Mouse (Mus musculus) activated CD4-positive, CD25-positive, alpha-beta regulatory T cell, adult 4 months (primary cell): ENCODE data around the gene Phf1. TPM values are rescaled to one million over a fixed set of nuclear protein-coding genes. Genes with fewer than 3 reads are reported as not detected.
A peak's percentile ranks its signal among the peaks of the same experiment; 100 is the strongest.

Experiments
- ATAC-seq: one replicate; pipeline ENCODE4 v1.8.0; 2017
- polyA plus RNA-seq, 2 experiments: library from polyadenylated mRNA; unstranded; fragments of 100-300 nt; shearing (Covaris generic); gene quantifications; one replicate each; pipeline ENCODE4 v1.2.1; 2017

Gene Phf1
- polyA plus RNA-seq, 2 experiments from 2014 or later: 10.4 to 13.5 TPM

DNA sequence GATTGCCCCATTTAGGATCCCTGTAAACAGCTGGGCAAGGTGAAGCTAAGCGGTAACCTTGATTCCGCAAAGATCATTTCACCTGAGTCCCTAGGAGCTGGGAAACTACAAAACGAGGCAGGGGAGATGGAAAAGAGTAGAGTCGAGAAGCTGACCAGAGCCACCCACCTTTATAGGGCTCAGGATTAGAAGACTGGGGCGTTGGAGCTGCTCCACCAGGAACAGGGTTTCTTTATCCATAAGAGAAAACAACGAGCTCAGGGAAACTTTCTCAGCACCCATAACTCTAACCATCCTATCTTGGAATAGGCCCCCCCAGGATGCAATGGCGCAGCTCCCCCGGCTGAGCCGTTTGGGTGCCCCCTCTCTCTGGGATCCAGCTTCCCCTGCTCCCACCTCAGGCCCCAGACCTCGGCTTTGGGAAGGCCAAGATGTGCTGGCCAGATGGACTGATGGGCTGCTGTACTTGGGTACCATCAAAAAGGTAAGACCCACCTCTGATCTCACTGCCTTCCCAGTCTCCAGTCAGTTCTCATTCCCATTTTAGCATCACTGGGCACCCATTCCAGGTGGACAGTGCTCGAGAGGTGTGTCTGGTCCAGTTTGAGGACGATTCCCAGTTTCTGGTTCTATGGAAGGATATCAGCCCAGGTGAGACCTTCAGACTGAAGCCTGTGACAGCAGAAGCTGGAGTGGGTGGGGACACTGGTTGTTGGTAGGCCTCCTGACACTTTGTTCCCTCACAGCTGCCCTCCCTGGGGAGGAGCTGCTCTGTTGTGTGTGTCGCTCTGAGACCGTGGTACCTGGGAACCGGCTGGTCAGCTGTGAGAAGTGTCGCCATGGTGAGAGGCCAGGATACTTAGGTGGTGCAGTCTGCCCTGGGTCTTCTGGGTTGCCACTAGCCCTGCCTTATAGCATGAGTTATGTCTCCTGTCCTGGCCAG, 1.3 kb downstream of the Phf1 start:
- ATAC-seq: no peak

- ATAC-seq: no peak
These were observed 2.2 kb downstream of the Phf1 start for GRCm38 (mm10) chr17:26935027-26935426.

DNA sequence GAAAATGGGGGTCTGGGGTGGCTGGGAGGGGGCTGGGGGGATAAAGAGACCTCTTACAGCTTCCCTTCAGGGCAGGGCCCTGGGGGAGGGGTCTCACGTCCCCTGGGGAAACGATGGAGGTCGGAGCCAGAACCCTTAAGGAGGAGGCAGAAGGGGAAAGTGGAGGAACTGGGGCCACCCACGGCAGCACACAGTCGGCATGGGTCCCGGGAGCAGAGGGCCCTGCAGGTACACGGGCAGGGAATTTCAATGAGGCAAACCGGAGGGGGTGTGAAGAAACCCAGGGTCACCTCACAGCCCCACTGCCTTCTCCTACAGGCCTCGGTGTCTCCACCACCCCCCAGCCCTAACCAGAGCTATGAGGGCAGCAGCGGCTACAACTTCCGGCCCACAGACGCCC, 3.6 kb downstream of the Phf1 start:
- no peak for ATAC-seq

- no peak for ATAC-seq
These were observed 4.3 kb downstream of the Phf1 start for GRCm38 (mm10) chr17:26936921-26937695.

DNA sequence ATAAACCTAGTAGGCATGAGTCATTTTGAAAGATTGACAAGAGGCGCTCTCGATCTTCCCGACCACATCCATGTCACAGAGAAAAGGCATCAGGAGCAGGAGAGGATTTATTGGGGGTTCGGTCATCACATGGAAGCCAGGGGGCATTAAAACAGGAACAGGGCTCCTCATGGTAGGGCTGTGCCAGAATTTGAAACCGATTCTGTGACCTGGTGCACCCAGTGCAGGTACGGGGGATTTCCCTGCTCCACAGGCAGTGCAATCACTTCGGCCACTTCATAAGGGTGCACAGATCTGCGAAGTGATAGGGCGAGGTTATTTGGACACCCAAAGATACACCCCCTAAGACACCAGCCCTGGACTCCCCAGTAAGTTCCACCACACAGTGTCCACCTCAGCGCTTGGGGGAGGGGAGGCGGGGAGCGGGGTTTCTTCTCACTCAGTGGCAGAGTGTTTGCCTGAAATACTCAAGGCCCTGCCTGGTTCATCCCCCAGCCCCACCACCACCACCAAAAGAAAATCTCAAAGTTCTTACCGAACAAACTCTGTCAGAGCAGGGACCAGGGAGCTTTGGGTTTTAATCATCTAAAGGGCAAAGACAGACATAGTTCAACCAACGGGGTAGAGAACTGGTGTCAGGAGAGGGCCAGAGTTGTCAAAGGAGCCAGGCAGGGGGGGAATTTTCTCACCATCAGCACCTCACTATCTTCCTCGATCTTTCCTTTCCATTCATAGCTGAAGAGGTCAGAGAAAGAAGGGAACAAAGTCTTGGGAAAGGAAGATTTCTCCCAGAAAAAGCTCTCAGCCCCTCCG, 5.2 kb downstream of the Phf1 start:
- no peak for ATAC-seq

DNA sequence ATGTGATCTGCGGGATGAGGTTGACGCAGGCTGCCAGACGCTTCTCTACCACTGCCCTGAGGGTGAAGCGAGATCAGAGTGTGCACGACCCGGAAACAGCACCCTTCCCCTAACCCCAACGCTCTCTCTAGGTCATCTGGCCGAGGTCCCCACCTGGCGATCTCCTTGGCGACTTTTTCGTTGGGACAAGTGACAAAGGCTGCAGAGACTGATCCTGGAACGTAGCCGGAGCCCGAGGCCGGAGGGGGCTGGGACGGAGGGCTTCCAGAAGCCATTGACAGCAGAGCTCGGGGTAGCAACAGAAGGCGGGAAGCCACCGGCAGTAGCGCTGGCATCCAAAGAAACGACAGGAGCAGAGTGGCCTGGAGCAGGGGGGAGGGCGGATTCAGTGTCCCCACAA, 5.9 kb downstream of the Phf1 start:
- ATAC-seq: no peak

GRCm38 (mm10) chr17:26939178-26939972, 6.5 kb downstream of the Phf1 start, which contains the start of gene Cuta:
Gene Cuta (minus strand): TSS chr17:26939569.
- ATAC-seq: peak; percentile 89

DNA sequence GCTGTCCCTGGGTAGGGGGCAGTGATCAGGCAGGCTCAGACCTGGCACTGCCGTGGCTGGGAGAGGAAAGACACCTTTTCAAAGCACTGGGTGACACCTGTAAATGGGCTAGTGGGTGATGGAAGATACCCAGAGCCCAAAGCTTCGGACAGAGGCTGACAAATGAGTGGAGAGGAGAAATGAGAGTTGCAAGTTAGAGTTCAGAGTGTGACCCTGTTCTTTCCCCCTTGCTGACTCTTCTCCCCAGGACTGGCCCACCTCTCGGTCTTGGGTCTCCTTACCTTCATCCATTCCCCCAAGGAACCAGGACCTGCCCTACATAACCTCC, 7.1 kb downstream of the Phf1 start:
- ATAC-seq: no peak

GRCm38 (mm10) chr17:26941031-26941789, 8.4 kb downstream of the Phf1 start, which contains the start of gene Syngap1:
Gene Syngap1 (plus strand): TSS chr17:26941253.
- no peak for ATAC-seq

GRCm38 (mm10) chr17:26941841-26942570, 9.2 kb downstream of the Phf1 start:
- no peak for ATAC-seq

- ATAC-seq: no peak
These were observed 13.1 kb downstream of the Phf1 start for GRCm38 (mm10) chr17:26945824-26946495.

DNA sequence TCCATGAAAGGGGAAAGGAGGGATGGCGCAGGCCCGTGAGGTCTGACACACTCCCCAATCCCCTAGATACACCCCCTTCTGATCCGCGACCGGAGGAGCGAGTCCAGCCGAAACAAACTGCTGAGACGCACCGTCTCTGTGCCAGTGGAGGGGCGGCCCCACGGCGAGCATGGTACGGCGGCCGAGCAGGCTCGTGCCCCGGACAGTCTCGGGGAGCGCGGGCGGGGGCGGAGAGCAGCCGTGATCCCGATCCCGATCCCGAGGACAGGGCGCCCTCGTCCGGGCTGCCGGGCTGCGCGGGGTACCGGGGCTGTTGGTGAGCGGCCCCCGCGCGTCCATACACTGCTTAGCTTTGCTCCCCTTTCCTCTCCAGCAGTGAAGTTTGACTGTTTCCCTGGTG, 13.7 kb downstream of the Phf1 start:
- ATAC-seq: no peak

DNA sequence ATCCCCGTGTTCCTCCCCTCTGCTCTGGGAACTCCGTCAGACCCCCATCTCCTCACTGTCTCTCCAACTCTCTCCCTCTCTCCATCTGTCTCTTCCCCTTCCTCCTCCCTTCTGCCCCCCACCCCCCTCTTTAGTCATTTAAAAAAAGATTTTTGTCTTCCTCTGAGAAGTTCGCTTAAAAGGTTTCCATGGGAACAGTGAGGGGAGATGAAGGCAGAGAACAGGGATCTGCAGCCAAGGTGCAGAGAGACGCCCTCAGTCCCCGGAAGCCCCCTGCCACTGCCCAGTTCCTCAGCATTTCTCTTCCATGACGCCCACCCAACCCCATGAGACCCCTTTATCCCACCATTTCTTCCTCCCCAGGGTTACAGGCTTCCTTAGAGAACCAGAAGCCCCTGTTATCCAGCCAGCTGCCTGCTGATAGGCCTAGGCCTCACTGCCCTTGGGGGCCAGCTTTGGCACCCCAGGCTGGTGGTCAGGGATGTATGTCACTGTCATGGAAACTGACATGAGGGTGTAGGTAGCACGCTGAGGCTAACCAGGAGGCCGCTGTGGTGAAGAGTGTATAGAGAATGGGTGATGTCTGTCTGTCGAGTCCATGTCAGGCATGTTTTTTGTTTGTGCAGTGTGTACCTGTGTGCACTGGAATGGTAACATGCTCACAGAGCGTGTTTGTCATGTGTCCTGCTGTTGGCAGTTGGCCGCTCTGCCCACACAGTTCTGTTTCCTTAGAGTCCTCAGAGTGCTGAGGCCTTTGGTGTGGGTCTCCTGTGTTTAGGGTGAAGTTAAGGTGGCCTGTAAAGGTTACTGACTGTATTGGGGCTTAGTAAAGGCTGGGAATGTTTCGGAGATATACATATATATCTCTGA, 14.6 kb downstream of the Phf1 start:
- no peak for ATAC-seq

DNA sequence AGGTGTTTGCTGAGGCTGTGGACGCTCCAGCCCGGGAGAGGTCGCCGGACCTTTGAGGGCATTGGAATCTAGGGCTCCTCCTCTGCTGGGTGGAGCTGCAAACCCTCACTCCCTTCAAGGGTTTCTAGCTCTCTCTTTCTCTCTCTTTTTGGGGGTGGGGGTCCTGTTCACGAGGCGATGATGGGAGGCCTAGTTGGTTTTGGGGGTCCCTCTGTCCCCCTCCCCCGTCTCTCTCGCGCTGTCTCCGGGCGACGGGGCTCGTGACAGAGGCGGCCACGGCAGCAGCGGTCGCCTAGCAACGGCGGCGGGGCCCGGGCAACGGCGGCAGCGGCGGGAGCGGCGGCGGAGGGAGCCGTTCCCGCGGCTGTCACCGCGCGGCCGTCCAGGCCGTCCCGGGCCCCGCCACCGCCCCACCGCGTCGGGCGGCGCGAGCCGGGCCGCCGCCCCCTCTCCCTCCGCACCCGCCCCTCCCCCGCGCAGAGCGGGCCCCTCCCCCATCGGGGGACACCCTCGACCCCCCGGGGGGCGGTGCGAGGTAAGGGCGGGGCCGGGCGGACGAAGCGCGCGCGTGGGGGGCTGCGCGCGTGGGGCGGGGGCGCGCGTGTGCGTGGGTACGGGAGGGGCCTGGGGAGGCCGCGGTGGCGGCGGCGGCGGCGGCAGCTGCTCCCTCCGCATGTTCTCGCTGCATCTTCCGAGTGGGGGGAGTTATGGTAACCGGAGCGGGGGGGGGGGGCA, 15.6 kb downstream of the Phf1 start:
- no peak for ATAC-seq

DNA sequence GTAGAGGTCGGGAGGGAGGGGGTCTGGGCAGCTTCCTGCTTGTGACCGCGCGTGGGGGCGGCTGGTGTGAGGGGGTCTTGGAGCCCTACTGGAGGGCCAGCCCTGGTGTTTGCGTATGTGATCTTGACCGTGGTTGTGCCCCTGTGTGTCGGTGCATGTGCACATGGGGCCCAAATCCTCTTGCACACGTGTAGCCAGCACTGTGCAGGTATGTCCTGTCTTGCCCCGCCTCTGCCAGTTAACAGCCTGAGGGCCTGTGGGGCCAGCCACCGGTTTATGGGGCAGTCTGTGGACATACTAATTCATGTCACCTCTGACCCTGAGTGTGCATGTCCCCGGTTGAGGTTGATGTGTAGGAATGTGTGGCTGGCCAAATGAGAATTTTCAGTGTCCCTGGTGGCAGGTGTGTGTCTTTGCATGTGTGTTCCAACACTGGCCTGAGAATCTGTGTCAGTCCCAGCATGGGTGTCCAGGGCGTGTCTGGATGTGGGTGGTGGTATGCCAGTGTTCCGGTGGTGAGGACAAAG, 16.3 kb downstream of the Phf1 start:
- ATAC-seq: no peak

DNA sequence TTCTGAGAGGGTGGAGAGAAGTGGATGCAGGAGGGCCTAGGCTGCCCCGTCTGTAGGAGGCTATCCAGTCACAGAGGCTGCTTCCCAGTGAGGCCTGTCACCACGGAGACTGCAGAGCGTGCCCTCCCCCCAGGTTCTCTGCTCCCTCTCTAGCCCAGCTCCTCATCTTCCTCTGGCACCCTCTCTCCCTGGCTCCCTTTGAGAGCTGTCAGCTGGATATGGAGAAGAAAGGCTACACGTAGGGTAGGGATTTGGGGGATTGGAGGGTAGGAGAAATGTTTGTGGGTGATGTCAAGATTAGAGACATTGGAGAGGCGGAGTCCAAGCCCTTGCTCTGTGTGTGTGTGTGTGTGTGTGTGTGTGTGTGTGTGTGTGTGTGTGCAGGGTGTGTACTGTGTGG, 17.0 kb downstream of the Phf1 start:
- ATAC-seq: no peak

DNA sequence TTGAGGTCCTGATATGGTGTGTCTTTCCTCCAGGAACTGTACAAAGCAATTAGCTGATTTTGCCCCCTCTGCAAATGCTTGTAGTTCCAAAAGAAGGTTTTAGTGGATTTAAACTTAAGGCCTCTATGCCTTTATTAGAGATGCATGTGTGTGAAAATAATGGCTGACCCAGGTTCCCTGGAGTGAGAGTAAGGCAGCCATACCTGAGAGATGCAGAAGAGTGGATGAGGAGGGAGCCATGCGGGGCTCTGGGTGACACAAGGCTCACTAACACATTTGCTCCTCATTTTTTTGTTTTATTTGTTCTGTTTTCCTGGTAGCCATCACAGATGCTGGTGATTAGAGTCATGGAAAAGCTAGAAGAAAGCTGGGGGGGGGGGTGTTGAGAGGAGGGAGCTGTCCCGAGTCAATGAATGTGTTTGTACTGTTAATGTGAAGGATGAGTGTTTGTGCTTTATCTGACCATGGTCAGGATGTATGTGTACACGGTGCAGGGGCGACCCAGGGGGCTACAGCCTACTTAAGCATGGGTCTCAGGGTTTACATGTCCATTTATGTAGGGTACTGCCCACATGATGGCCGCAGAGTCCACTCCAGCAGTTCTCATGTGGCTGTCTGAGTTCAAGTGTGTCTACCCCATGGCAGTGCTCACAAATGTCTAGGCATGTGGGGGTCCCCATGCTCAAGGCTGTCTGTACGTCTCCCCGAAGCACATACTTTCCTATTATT, 17.9 kb downstream of the Phf1 start:
- no peak for ATAC-seq
